Comparison of ENCODE assay signal across 2 mouse cellular contexts in the genomic region with DNA sequence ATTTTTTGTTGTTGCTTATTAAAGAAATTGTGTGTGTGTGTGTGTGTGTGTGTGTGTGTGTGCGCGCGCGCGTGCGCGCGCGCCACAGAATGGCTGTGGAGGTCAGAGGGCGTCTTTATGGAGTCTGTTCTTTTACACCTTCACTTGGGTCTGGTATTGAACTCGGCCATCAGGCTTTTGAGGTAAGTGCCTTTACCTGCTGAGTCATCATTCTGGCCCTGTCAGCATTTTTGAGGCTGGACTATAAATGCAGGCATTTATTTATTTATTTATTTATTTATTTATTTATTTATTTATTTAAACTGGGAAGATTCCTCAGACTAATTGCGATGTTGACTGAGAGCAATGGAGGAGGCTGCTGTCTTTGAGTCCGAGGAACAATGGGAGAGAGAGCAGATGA.
A peak's percentile ranks its signal among the peaks of the same experiment; 100 is the strongest.
TF ChIP-seq lines count a peak whose summit lies in the region.

No protein-coding gene starts in this region.

TF ChIP-seq in ES-E14, 5 proteins besides CTCF, POLR2A, EP300 and RAD21 (continued from another document):
- no peak for TF ChIP-seq ZC3H11A (IDR thresholded peaks at IDR 0.05; ENCODE audit: borderline replicate concordance, low read depth, low read length)

TF ChIP-seq in MEL, 35 proteins besides CTCF, POLR2A, EP300 and RAD21 (continued from another document):
- no peak for TF ChIP-seq SIN3A (IDR thresholded peaks at IDR 0.05; ENCODE audit: low read length)
- TF ChIP-seq MAZ (IDR thresholded peaks at IDR 0.05; ENCODE audit: low read depth, low read length), result no peak
- no peak for TF ChIP-seq ZMIZ1 (IDR thresholded peaks at IDR 0.05; ENCODE audit: low read depth, low read length)
- no peak for TF ChIP-seq MAX (IDR thresholded peaks at IDR 0.05; ENCODE audit: low read length)
- TF ChIP-seq MAFK (IDR thresholded peaks at IDR 0.05; ENCODE audit: borderline replicate concordance, low read depth, low read length), result 0 out of 2 replicates have a peak, but pooled peaks have one; percentile 14
